Comparison of ENCODE assay signal across 13 mouse cellular contexts in the genomic region with DNA sequence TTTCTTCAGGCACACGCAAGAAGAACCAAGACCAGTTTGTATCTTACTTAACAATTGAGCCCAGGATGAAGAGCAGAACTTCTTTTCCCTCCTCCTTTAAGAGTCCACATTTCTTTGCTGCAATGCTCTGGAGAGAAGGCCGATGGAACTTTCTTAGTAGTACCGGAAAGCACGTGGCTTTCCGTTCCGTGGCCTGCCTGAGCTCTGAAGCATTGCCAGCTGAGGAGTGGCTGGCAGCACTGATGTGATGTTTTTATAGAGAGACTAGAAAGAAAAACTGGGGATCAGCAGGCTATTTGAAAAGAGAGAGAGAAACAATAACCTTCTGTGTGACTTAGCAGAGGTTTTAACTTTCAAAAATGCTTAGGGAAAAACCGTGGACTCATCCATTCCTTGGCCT.
DNase-seq lines count a peak whose midpoint lies in the region.
"Had no signal": no experiment of that assay in that cellular context is flagged by ENCODE, and none has a peak within 500 bp of the region (broad histone marks: within the 10 kb centered on the region; RNA-seq: fewer than 3 reads in every experiment).

No protein-coding gene starts in this region.

- peak; percentile 87 for DNase-seq in heart, adult 11 months
- DNase-seq in heart, postnatal 4 days: no peak
- peak; percentile 70 for DNase-seq in fibroblast of lung, adult 2 months (ENCODE audit: low read depth)
- DNase-seq in gastrocnemius, postnatal 14 days: peak; percentile 21
- peak; percentile 57 for DNase-seq in skeletal muscle tissue, adult 2 months (ENCODE audit: low read depth, low spot score)
- no peak for DNase-seq in left cerebral cortex, postnatal 14 days (ENCODE audit: low spot score in 2 of 2)
- no peak for DNase-seq in right cerebral cortex, postnatal 36 days (ENCODE audit: low spot score in 2 of 2)
- DNase-seq: adrenal gland, adult 8-10 months; adrenal gland, postnatal 25 days; cerebellum, adult 18-20 months; cerebellum, adult 9-11 months; cerebellum, postnatal 25 days; kidney, adult 18-20 months had no signal

- intact Hi-C loops in gastrocnemius, postnatal 14 days (cut with DNase I; ENCODE audit: low total_unique reads): loop anchor here (10.0 kb wide), 1 partner anchor 113 kb away; no protein-coding TSS in a partner anchor
- intact Hi-C loops in left cerebral cortex, postnatal 14 days (cut with DNase I): no loop called here

Comparison
In these comparisons a context has a peak if more than half of its experiments do, and no peak if none do; other contexts are left out.
1. DNase-seq: peak in heart, adult 11 months (single experiment), fibroblast of lung, adult 2 months (single experiment), gastrocnemius, postnatal 14 days (single experiment) and skeletal muscle tissue, adult 2 months (single experiment); none in heart, postnatal 4 days (single experiment), left cerebral cortex, postnatal 14 days (0 of 2) and right cerebral cortex, postnatal 36 days (0 of 2).